Comparison of ENCODE assay signal across 10 mouse cellular contexts in genomic region chr10:87491485-87492040, GRCm38 (mm10). TPM values are rescaled to one million over a fixed set of nuclear protein-coding genes. Genes with fewer than 3 reads are reported as not detected.
DNase-seq lines count a peak whose midpoint lies in the region; ATAC-seq and TF ChIP-seq lines count a peak whose summit lies in the region.
"Had no signal": no experiment of that assay in that cellular context is flagged by ENCODE, and none has a peak within 500 bp of the region (broad histone marks: within the 10 kb centered on the region; RNA-seq: fewer than 3 reads in every experiment).

No protein-coding gene starts in this region.

- H3K4me1 ChIP-seq in kidney, embryonic 16.5 days (ENCODE audit: insufficient read depth, low read length), result peaks cover 24% of the 10 kb centered on the region
- H3K4me1 ChIP-seq in forebrain, embryonic 14.5 days (ENCODE audit: control insufficient read depth, insufficient read depth, low read length), result peaks cover 25% of the 10 kb centered on the region
- H3K4me1 ChIP-seq in limb, embryonic 11.5 days (ENCODE audit: control insufficient read depth, insufficient read depth, low read length), result peaks cover 10% of the 10 kb centered on the region
- H3K4me1 ChIP-seq in olfactory bulb, adult 2 months (ENCODE audit: control insufficient read depth, insufficient read depth, low read length), result peaks cover 26% of the 10 kb centered on the region
- H3K4me1 ChIP-seq: liver, embryonic 15.5 days had no signal

- no peak for TF ChIP-seq CTCF in olfactory bulb, adult 2 months (IDR thresholded peaks at IDR 0.05; ENCODE audit: insufficient read depth, low read depth, low read length)

- H3K36me3 ChIP-seq in kidney, embryonic 16.5 days (ENCODE audit: insufficient read depth, low read length), result no peaks in the 10 kb centered on the region
- no peaks in the 10 kb centered on the region for H3K36me3 ChIP-seq in forebrain, embryonic 14.5 days (ENCODE audit: control insufficient read depth, insufficient read depth, low read length)
- H3K36me3 ChIP-seq in limb, embryonic 11.5 days (ENCODE audit: control insufficient read depth, insufficient read depth, low read length), result no peaks in the 10 kb centered on the region
- H3K36me3 ChIP-seq: liver, embryonic 15.5 days had no signal

- under 1% methylated on average over 11 of the region's 11 CpGs for WGBS in kidney, embryonic 16.5 days
- WGBS in forebrain, embryonic 14.5 days, result 4% methylated on average over 11 of the region's 11 CpGs
- 1% methylated on average over 11 of the region's 11 CpGs for WGBS in limb, embryonic 11.5 days
- 16% methylated on average over 11 of the region's 11 CpGs for WGBS in olfactory bulb, adult 2 months

- no peak overlapping the region for H3K27ac ChIP-seq in kidney, embryonic 16.5 days (ENCODE audit: low read length)
- peak overlapping the region; percentile 89; the same call in 1 of the 2 replicates for H3K27ac ChIP-seq in forebrain, embryonic 14.5 days (ENCODE audit: low read depth, low read length)
- H3K27ac ChIP-seq in limb, embryonic 11.5 days (replicated peaks; ENCODE audit: low read depth, low read length), result no peak overlapping the region
- H3K27ac ChIP-seq in olfactory bulb, adult 2 months (ENCODE audit: insufficient read depth, low read depth, low read length), result no peak overlapping the region
- H3K27ac ChIP-seq: liver, embryonic 15.5 days had no signal

- H3K9ac ChIP-seq in kidney, embryonic 16.5 days (replicated peaks; ENCODE audit: low read length), result no peak overlapping the region
- peak overlapping the region; percentile 89 for H3K9ac ChIP-seq in forebrain, embryonic 14.5 days (ENCODE audit: low read length)
- H3K9ac ChIP-seq in limb, embryonic 11.5 days (ENCODE audit: low read length), result no peak overlapping the region
- H3K9ac ChIP-seq: liver, embryonic 15.5 days had no signal

- peaks cover 5% of the 10 kb centered on the region; the same call in 1 of the 2 replicates for H3K9me3 ChIP-seq in kidney, embryonic 16.5 days (ENCODE audit: low read length)
- H3K9me3 ChIP-seq in forebrain, embryonic 14.5 days (replicated peaks; ENCODE audit: control insufficient read depth, low read length), result no peaks in the 10 kb centered on the region
- H3K9me3 ChIP-seq in limb, embryonic 11.5 days (ENCODE audit: control insufficient read depth, low read length), result no peaks in the 10 kb centered on the region
- H3K9me3 ChIP-seq: liver, embryonic 15.5 days had no signal

- DNase-seq in kidney, adult 18-20 months, result no peak
- peak; percentile 81 for DNase-seq in forebrain, embryonic 14.5 days (ENCODE audit: low spot score)
- peak; percentile 31 for DNase-seq in limb, embryonic 11.5 days (ENCODE audit: low spot score)
- DNase-seq in urinary bladder, postnatal 36 days (ENCODE audit: low spot score in 2 of 2), result no peak
- no peak for DNase-seq in heart, adult 18-20 months
- no peak for DNase-seq in thymus, postnatal 14 days

- H3K4me2 ChIP-seq in kidney, embryonic 16.5 days (replicated peaks; ENCODE audit: low read depth, low read length), result peak overlapping the region; percentile 99; the same call in 1 of the 2 replicates
- peak overlapping the region; percentile 70 for H3K4me2 ChIP-seq in forebrain, embryonic 14.5 days (ENCODE audit: low read length)
- H3K4me2 ChIP-seq in limb, embryonic 11.5 days (ENCODE audit: low read depth, severe bottlenecking), result no peak overlapping the region

- no peak for ATAC-seq in kidney, embryonic 16.5 days (ENCODE audit: low FRiP score, low TSS enrichment)
- no peak for ATAC-seq in forebrain, embryonic 14.5 days
- no peak for ATAC-seq in limb, embryonic 11.5 days (ENCODE audit: insufficient number of reproducible peaks, low FRiP score, low TSS enrichment, low read depth)

- H3K4me3 ChIP-seq in kidney, embryonic 16.5 days (ENCODE audit: low read length), result peak overlapping the region; percentile 60; the same call in 1 of the 2 replicates
- H3K4me3 ChIP-seq in forebrain, embryonic 14.5 days (ENCODE audit: low read depth, low read length), result peak overlapping the region; percentile 87
- no peak overlapping the region for H3K4me3 ChIP-seq in limb, embryonic 11.5 days (ENCODE audit: low read depth, low read length)
- H3K4me3 ChIP-seq in olfactory bulb, adult 2 months (ENCODE audit: insufficient read depth, low read depth, low read length), result 0 out of 2 replicates have a peak overlapping the region, but pooled peaks have one; percentile 3
- H3K4me3 ChIP-seq: liver, embryonic 15.5 days had no signal

- H3K27me3 ChIP-seq in kidney, embryonic 16.5 days (ENCODE audit: insufficient read depth, low read length), result peaks cover 95% of the 10 kb centered on the region
- H3K27me3 ChIP-seq in forebrain, embryonic 14.5 days (replicated peaks; ENCODE audit: control insufficient read depth, insufficient read depth, low read length), result no peaks in the 10 kb centered on the region; the same call in 1 of the 2 replicates
- peaks cover 83% of the 10 kb centered on the region for H3K27me3 ChIP-seq in limb, embryonic 11.5 days (ENCODE audit: control insufficient read depth, insufficient read depth, low read length)

- TF ChIP-seq POLR2A in olfactory bulb, adult 2 months (IDR thresholded peaks at IDR 0.05; ENCODE audit: insufficient read depth, low read depth, low read length), result no peak

RNA-seq across cellular contexts. Expression of gene Ascl1, which starts 1.9 kb away (rescaled TPM):
- 0.92 and 1.4 TPM in 2 replicates for polyA plus RNA-seq in kidney, embryonic 16.5 days (2015; fragmentation: Nextera tagmentation; extraction: Ambion mirVana)
- polyA plus RNA-seq in forebrain, embryonic 14.5 days (2014; fragmentation: Nextera tagmentation; extraction: Ambion mirVana), result 26.6 and 28.8 TPM in 2 replicates
- 0.24 and 0.28 TPM in 2 replicates for polyA plus RNA-seq in limb, embryonic 11.5 days (2014; fragmentation: Nextera tagmentation; extraction: Ambion mirVana)
- not detected in 2 replicates for polyA plus RNA-seq in olfactory bulb, adult 2 months (2012; ENCODE audit: insufficient read depth, insufficient read length, low replicate concordance, missing spikeins)
- not detected for total RNA-seq in heart, adult 18-20 months (2021)
- total RNA-seq: neutrophil, adult 5-6 weeks had no signal

RNA-seq across cellular contexts. Expression of gene Pah, which starts 30.0 kb away (rescaled TPM):
- 7.6 and 8.3 TPM in 2 replicates for polyA plus RNA-seq in kidney, embryonic 16.5 days (2015; fragmentation: Nextera tagmentation; extraction: Ambion mirVana)
- polyA plus RNA-seq in forebrain, embryonic 14.5 days (2014; fragmentation: Nextera tagmentation; extraction: Ambion mirVana), result not detected in 2 replicates
- not detected in 2 replicates for polyA plus RNA-seq in limb, embryonic 11.5 days (2014; fragmentation: Nextera tagmentation; extraction: Ambion mirVana)
- polyA plus RNA-seq in olfactory bulb, adult 2 months (2012; ENCODE audit: insufficient read depth, insufficient read length, low replicate concordance, missing spikeins), result not detected in 2 replicates
- total RNA-seq in heart, adult 18-20 months (2021), result 10 to 100 TPM; 39.7 to 47.2 TPM
- total RNA-seq: neutrophil, adult 5-6 weeks had no signal

Comparison
In these comparisons a context has a peak if more than half of its experiments do, and no peak if none do; other contexts are left out.
1. DNase-seq: peak in forebrain, embryonic 14.5 days (single experiment) and limb, embryonic 11.5 days (single experiment); none in kidney, adult 18-20 months (single experiment), urinary bladder, postnatal 36 days (0 of 2), heart, adult 18-20 months (0 of 2) and thymus, postnatal 14 days (single experiment).
2. RNA of gene Ascl1, which starts 1.9 kb away (polyA plus RNA-seq): 26.6 to 28.8 TPM in forebrain, embryonic 14.5 days; 0.92 to 1.4 TPM in kidney, embryonic 16.5 days, 0.24 to 0.28 TPM in limb, embryonic 11.5 days and not detected in olfactory bulb, adult 2 months; every median in the first group is over 10 times any median in the second.